Mouse (Mus musculus): ENCODE results near the gene Irs2. TPM values are rescaled to one million over a fixed set of nuclear protein-coding genes. Genes with fewer than 3 reads are reported as not detected.

Irs2 gene
- total and polyA plus RNA-seq, 2 experiments from 2014 or later, result 1.6 to 39.3 TPM

GRCm38 (mm10) chr8:10960277-10960819 lies 47.9 kb downstream of the Irs2 start:
- Histone ChIP-seq H3K9me3 (replicated peaks; ENCODE audit: control insufficient read depth, low read length) (no peaks in the 10 kb centered on the region), H3K27me3 (ENCODE audit: control insufficient read depth, insufficient read depth, low read length) (peaks cover 15% of the 10 kb centered on the region; the same call in 1 of the 2 replicates), H3K4me1 (ENCODE audit: control insufficient read depth, insufficient read depth) (peaks cover 41% of the 10 kb centered on the region), H3K27ac (ENCODE audit: low read depth) (no peak overlapping the region), H3K36me3 (replicated peaks; ENCODE audit: control insufficient read depth, insufficient read depth, low read length) (no peaks in the 10 kb centered on the region), H3K9ac (replicated peaks; ENCODE audit: low read depth, low read length) (no peak overlapping the region), H3K4me2 (ENCODE audit: low read depth, low read length) (peak overlapping the region; percentile 25), H3K4me3 (ENCODE audit: low read depth, low read length) (no peak overlapping the region)
- TF ChIP-seq EP300 (IDR thresholded peaks at IDR 0.05; ENCODE audit: low read depth) (no peak), CTCF (IDR thresholded peaks at IDR 0.05; ENCODE audit: low read depth) (no peak)
- DNase-seq (ENCODE audit: low spot score) (no peak), ATAC-seq (ENCODE audit: insufficient read depth, low read depth) (no peak)
- WGBS, result 18% methylated on average over 15 of the region's 15 CpGs

- 0 out of 2 replicates have a peak, but pooled peaks have one; percentile 25 for ATAC-seq (ENCODE audit: insufficient read depth, low read depth)
- H3K9me3 ChIP-seq (replicated peaks; ENCODE audit: control insufficient read depth, low read length), result no peaks in the 10 kb centered on the region
- peaks cover 18% of the 10 kb centered on the region; the same call in 1 of the 2 replicates for H3K27me3 ChIP-seq (ENCODE audit: control insufficient read depth, insufficient read depth, low read length)
- no peak overlapping the region for H3K9ac ChIP-seq (replicated peaks; ENCODE audit: low read depth, low read length)
- TF ChIP-seq CTCF (IDR thresholded peaks at IDR 0.05; ENCODE audit: low read depth) (no peak), EP300 (IDR thresholded peaks at IDR 0.05; ENCODE audit: low read depth) (no peak)
- H3K4me2 ChIP-seq (ENCODE audit: low read depth, low read length), result no peak overlapping the region
- no peaks in the 10 kb centered on the region for H3K36me3 ChIP-seq (replicated peaks; ENCODE audit: control insufficient read depth, insufficient read depth, low read length)
- H3K27ac ChIP-seq (ENCODE audit: low read depth), result no peak overlapping the region
- WGBS, result 13% methylated on average over 9 of the region's 9 CpGs
- H3K4me1 ChIP-seq (ENCODE audit: control insufficient read depth, insufficient read depth), result peaks cover 40% of the 10 kb centered on the region
- no peak for DNase-seq (ENCODE audit: low spot score)
- H3K4me3 ChIP-seq (ENCODE audit: low read depth, low read length), result no peak overlapping the region
Measured at GRCm38 (mm10) chr8:10957292-10957955, 50.8 kb downstream of the Irs2 start.

GRCm38 (mm10) chr8:10953346-10954053 lies 54.8 kb downstream of the Irs2 start:
- TF ChIP-seq EP300 (IDR thresholded peaks at IDR 0.05; ENCODE audit: low read depth) (no peak), CTCF (IDR thresholded peaks at IDR 0.05; ENCODE audit: low read depth) (no peak)
- no peak overlapping the region for H3K9ac ChIP-seq (replicated peaks; ENCODE audit: low read depth, low read length)
- no peaks in the 10 kb centered on the region for H3K9me3 ChIP-seq (replicated peaks; ENCODE audit: control insufficient read depth, low read length)
- ATAC-seq (ENCODE audit: insufficient read depth, low read depth) (peak; percentile 58), DNase-seq (ENCODE audit: low spot score) (peak; percentile 65)
- no peak overlapping the region for H3K4me2 ChIP-seq (ENCODE audit: low read depth, low read length)
- no peaks in the 10 kb centered on the region for H3K36me3 ChIP-seq (replicated peaks; ENCODE audit: control insufficient read depth, insufficient read depth, low read length)
- 0 out of 2 replicates have a peak, but pooled peaks cover 13% of the 10 kb centered on the region for H3K27me3 ChIP-seq (ENCODE audit: control insufficient read depth, insufficient read depth, low read length)
- H3K4me1 ChIP-seq (ENCODE audit: control insufficient read depth, insufficient read depth), result peaks cover 25% of the 10 kb centered on the region
- 4% methylated on average over 11 of the region's 11 CpGs for WGBS
- H3K4me3 ChIP-seq (ENCODE audit: low read depth, low read length), result no peak overlapping the region
- no peak overlapping the region for H3K27ac ChIP-seq (ENCODE audit: low read depth)

- Histone ChIP-seq H3K4me2 (ENCODE audit: low read depth, low read length) (no peak overlapping the region), H3K9ac (replicated peaks; ENCODE audit: low read depth, low read length) (no peak overlapping the region), H3K27ac (ENCODE audit: low read depth) (no peak overlapping the region), H3K36me3 (replicated peaks; ENCODE audit: control insufficient read depth, insufficient read depth, low read length) (no peaks in the 10 kb centered on the region), H3K27me3 (ENCODE audit: control insufficient read depth, insufficient read depth, low read length) (0 out of 2 replicates have a peak, but pooled peaks cover 13% of the 10 kb centered on the region), H3K9me3 (replicated peaks; ENCODE audit: control insufficient read depth, low read length) (no peaks in the 10 kb centered on the region), H3K4me1 (ENCODE audit: control insufficient read depth, insufficient read depth) (peaks cover 23% of the 10 kb centered on the region), H3K4me3 (ENCODE audit: low read depth, low read length) (no peak overlapping the region)
- DNase-seq (ENCODE audit: low spot score), result no peak
- TF ChIP-seq EP300 (IDR thresholded peaks at IDR 0.05; ENCODE audit: low read depth) (no peak), CTCF (IDR thresholded peaks at IDR 0.05; ENCODE audit: low read depth) (no peak)
- 48% methylated on average over 5 of the region's 5 CpGs for WGBS
- ATAC-seq (ENCODE audit: insufficient read depth, low read depth), result no peak
Measured at GRCm38 (mm10) chr8:10952706-10953105, 55.6 kb downstream of the Irs2 start.

GRCm38 (mm10) chr8:10952235-10952634 lies 56.0 kb downstream of the Irs2 start:
- Histone ChIP-seq H3K9ac (replicated peaks; ENCODE audit: low read depth, low read length) (no peak overlapping the region), H3K9me3 (replicated peaks; ENCODE audit: control insufficient read depth, low read length) (no peaks in the 10 kb centered on the region), H3K36me3 (replicated peaks; ENCODE audit: control insufficient read depth, insufficient read depth, low read length) (no peaks in the 10 kb centered on the region), H3K4me3 (ENCODE audit: low read depth, low read length) (no peak overlapping the region), H3K27me3 (ENCODE audit: control insufficient read depth, insufficient read depth, low read length) (0 out of 2 replicates have a peak, but pooled peaks cover 13% of the 10 kb centered on the region), H3K4me1 (ENCODE audit: control insufficient read depth, insufficient read depth) (peaks cover 19% of the 10 kb centered on the region), H3K27ac (ENCODE audit: low read depth) (no peak overlapping the region), H3K4me2 (ENCODE audit: low read depth, low read length) (no peak overlapping the region)
- no peak for DNase-seq (ENCODE audit: low spot score)
- 86% methylated on average over 2 of the region's 2 CpGs for WGBS
- ATAC-seq (ENCODE audit: insufficient read depth, low read depth), result no peak
- TF ChIP-seq CTCF (IDR thresholded peaks at IDR 0.05; ENCODE audit: low read depth), result no peak

All from heart, postnatal 0 days (tissue).